Mouse (Mus musculus): ENCODE results near the gene Ipmk. TPM values are rescaled to one million over a fixed set of nuclear protein-coding genes. Genes with fewer than 3 reads are reported as not detected.

Gene Ipmk
- polyA plus RNA-seq, 1 experiment from 2014 or later: 22.0 TPM

DNA sequence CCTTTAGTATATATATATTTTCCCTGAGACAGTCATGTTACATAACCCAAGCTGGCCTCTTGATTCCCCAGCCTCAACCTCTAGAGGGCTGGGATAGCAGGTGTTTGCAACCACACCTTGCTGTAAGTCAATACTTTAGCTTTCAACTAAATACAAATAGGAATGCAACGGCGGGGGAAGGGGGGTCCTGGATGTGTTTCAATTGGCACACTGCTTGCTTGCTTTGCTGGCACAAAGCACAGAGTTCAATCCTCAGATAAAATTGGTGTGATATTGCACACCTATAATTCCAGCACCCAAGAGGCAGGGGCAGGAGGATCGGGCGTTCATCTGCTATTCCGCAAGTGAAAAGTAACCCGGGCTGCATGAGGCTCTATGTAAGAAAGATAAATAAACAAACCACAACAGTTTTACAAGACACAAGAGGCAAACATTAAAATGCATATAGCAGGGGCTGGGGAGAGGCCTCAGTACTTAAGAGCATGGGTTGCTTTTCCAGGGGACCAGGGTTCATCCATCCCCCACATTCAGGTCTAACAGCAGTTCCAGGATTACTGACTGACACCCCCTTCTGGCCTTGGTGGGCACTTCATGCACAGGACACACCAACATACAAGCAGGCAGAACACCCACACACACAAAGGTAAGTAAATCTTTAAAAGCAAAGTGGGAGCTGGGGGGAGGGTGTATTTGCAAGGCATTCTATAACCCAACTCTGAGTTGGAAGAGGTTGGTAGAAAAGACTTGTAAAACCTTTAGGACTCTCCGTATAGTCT, 5.3 kb upstream of the Ipmk start:
- 94% methylated on average over 7 of the region's 7 CpGs for WGBS
- Histone ChIP-seq H3K27me3 (ENCODE audit: control insufficient read depth, insufficient read depth, low read length) (no peaks in the 10 kb centered on the region), H3K27ac (replicated peaks; ENCODE audit: low read depth, low read length) (no peak overlapping the region), H3K9ac (replicated peaks; ENCODE audit: low read length) (no peak overlapping the region), H3K4me1 (ENCODE audit: control insufficient read depth, insufficient read depth, low read length) (peaks cover 14% of the 10 kb centered on the region), H3K4me3 (replicated peaks; ENCODE audit: low read depth, low read length) (no peak overlapping the region), H3K9me3 (ENCODE audit: control insufficient read depth, low read length) (no peaks in the 10 kb centered on the region), H3K36me3 (ENCODE audit: control insufficient read depth, insufficient read depth, low read length) (no peaks in the 10 kb centered on the region), H3K4me2 (ENCODE audit: low read length) (no peak overlapping the region)
- ATAC-seq (ENCODE audit: low FRiP score, low TSS enrichment) (no peak), DNase-seq (peak; percentile 9)

GRCm38 (mm10) chr10:71343130-71343529, 4.4 kb upstream of the Ipmk start:
- Histone ChIP-seq H3K4me2 (ENCODE audit: low read length) (peak overlapping the region; percentile 67; the same call in 1 of the 2 replicates), H3K27ac (replicated peaks; ENCODE audit: low read depth, low read length) (no peak overlapping the region), H3K27me3 (ENCODE audit: control insufficient read depth, insufficient read depth, low read length) (no peaks in the 10 kb centered on the region), H3K4me3 (replicated peaks; ENCODE audit: low read depth, low read length) (no peak overlapping the region), H3K4me1 (ENCODE audit: control insufficient read depth, insufficient read depth, low read length) (peaks cover 14% of the 10 kb centered on the region), H3K36me3 (ENCODE audit: control insufficient read depth, insufficient read depth, low read length) (no peaks in the 10 kb centered on the region), H3K9ac (replicated peaks; ENCODE audit: low read length) (no peak overlapping the region), H3K9me3 (ENCODE audit: control insufficient read depth, low read length) (no peaks in the 10 kb centered on the region)
- 93% methylated on average over 3 of the region's 3 CpGs for WGBS
- DNase-seq: no peak
- ATAC-seq (ENCODE audit: low FRiP score, low TSS enrichment): no peak

- 26% methylated on average over 14 of the region's 14 CpGs for WGBS
- Histone ChIP-seq H3K27ac (replicated peaks; ENCODE audit: low read depth, low read length) (no peak overlapping the region), H3K9me3 (ENCODE audit: control insufficient read depth, low read length) (no peaks in the 10 kb centered on the region), H3K4me2 (ENCODE audit: low read length) (peak overlapping the region; percentile 67), H3K9ac (replicated peaks; ENCODE audit: low read length) (peak overlapping the region; percentile 88; the same call in 1 of the 2 replicates), H3K4me3 (replicated peaks; ENCODE audit: low read depth, low read length) (peak overlapping the region; percentile 87), H3K36me3 (ENCODE audit: control insufficient read depth, insufficient read depth, low read length) (no peaks in the 10 kb centered on the region), H3K27me3 (ENCODE audit: control insufficient read depth, insufficient read depth, low read length) (no peaks in the 10 kb centered on the region), H3K4me1 (ENCODE audit: control insufficient read depth, insufficient read depth, low read length) (peaks cover 15% of the 10 kb centered on the region)
- DNase-seq (no peak), ATAC-seq (ENCODE audit: low FRiP score, low TSS enrichment) (no peak)
Observed at GRCm38 (mm10) chr10:71343567-71344265, 3.8 kb upstream of the Ipmk start.

DNA sequence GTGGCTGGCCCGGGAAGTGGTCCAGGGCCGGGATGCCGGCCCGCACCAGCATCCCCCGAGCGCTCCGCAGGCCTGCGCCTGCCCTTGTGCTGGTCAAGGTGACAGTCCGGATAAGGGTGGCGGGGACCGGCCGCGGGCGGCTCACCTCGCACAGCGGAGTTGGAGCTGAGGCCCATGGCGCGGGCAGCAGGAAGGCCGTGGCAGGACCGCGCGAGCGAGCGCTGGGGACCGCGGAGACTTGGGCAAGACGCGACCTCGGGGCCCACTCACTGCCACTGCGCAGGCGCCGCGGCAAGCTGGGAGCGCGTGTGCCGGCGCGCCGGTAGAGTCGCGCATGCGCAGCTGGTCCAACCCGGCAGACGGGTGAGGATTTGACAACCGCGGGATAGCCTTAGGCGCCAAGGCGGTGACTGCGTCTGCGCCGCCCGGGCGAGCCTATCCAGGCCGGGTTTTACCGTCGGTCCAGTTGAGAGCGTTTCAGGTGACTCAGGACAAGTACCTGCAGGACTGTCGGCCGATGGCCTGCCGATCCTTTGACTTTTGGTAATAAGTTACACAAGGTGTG, 2.9 kb upstream of the Ipmk start, which contains the start of gene Cisd1:
Gene Cisd1, minus strand, starts transcription at position 376 of the 565 bp plus-strand sequence.
- Histone ChIP-seq H3K4me1 (ENCODE audit: control insufficient read depth, insufficient read depth, low read length) (peaks cover 23% of the 10 kb centered on the region), H3K27me3 (ENCODE audit: control insufficient read depth, insufficient read depth, low read length) (no peaks in the 10 kb centered on the region), H3K36me3 (ENCODE audit: control insufficient read depth, insufficient read depth, low read length) (no peaks in the 10 kb centered on the region), H3K27ac (replicated peaks; ENCODE audit: low read depth, low read length) (peak within 1 kb of the TSS; percentile 71), H3K4me3 (replicated peaks; ENCODE audit: low read depth, low read length) (peak within 1 kb of the TSS; percentile 87), H3K9me3 (ENCODE audit: control insufficient read depth, low read length) (no peaks in the 10 kb centered on the region), H3K9ac (replicated peaks; ENCODE audit: low read length) (peak within 1 kb of the TSS; percentile 88), H3K4me2 (ENCODE audit: low read length) (peak within 1 kb of the TSS; percentile 67)
- ATAC-seq (ENCODE audit: low FRiP score, low TSS enrichment): peak; percentile 81
- peak; percentile 98 for DNase-seq
- WGBS: under 1% methylated on average over 60 of the region's 60 CpGs

DNA sequence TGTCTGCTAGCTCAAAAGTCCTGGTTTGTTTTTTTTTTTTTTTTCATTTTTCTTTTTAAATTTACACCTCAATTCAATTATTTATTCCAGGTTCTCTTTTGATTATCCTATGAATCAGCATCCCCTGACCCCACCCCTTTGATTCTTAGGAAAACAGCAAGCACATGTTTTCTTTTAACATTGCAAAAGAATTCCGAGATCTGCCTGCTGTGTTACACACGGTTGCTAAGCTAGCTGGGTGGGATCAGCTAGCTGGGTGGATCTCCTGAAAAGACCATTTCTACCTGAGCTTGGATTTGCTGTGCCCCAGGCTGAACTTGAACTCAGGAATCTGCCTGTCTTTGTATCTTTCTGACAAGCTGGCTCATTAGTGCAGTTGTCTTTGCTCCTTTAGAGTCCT, 1.5 kb upstream of the Ipmk start:
- Histone ChIP-seq H3K4me3 (replicated peaks; ENCODE audit: low read depth, low read length) (no peak overlapping the region), H3K4me2 (ENCODE audit: low read length) (no peak overlapping the region), H3K9me3 (ENCODE audit: control insufficient read depth, low read length) (no peaks in the 10 kb centered on the region), H3K36me3 (ENCODE audit: control insufficient read depth, insufficient read depth, low read length) (no peaks in the 10 kb centered on the region), H3K9ac (replicated peaks; ENCODE audit: low read length) (no peak overlapping the region), H3K4me1 (ENCODE audit: control insufficient read depth, insufficient read depth, low read length) (peaks cover 23% of the 10 kb centered on the region), H3K27ac (replicated peaks; ENCODE audit: low read depth, low read length) (no peak overlapping the region), H3K27me3 (ENCODE audit: control insufficient read depth, insufficient read depth, low read length) (no peaks in the 10 kb centered on the region)
- no peak for DNase-seq
- WGBS: 56% methylated on average over 2 of the region's 2 CpGs
- ATAC-seq (ENCODE audit: low FRiP score, low TSS enrichment): no peak

DNA sequence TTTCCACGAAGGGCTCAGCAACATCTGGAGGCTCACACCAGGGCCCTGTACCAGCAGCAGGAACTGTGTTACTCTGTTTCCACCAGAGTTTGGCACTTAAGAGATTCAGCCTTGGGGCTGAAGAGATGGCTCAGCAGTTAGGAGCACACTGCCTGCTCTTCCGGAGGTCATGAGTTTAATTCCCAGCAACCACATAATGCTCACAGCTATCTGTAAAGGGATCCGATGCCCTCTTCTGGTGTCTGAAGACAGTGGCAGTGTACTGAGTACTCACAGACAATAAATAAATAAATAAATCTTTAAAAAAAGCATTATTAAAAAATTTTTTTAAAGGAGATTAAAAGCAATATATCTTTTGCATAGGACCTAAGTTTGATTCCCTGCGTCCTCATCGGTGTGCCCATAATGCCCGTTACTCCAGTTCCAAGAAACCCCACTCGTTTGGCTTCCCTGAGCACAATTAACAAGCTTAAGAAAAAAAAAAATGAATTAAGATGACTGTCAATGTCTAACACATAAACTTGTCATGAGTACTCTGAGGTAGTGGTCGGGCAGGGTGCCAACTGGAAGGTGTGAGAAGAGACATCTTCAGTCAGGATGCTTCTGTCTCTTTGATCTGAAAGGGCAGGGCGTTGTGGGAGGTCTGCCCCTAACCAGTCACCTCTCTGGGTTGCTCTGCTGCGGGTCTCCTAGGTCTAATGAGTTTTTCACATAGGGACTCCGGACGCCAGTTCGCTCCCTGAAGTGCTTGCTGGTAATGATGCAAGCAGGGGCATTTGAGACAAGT, 648 bp upstream of the Ipmk start:
- Histone ChIP-seq H3K9ac (replicated peaks; ENCODE audit: low read length) (peak overlapping the region; percentile 84), H3K4me2 (ENCODE audit: low read length) (peak overlapping the region; percentile 91), H3K9me3 (ENCODE audit: control insufficient read depth, low read length) (no peaks in the 10 kb centered on the region), H3K27me3 (ENCODE audit: control insufficient read depth, insufficient read depth, low read length) (no peaks in the 10 kb centered on the region), H3K36me3 (ENCODE audit: control insufficient read depth, insufficient read depth, low read length) (0 out of 2 replicates have a peak, but pooled peaks cover 2% of the 10 kb centered on the region), H3K27ac (replicated peaks; ENCODE audit: low read depth, low read length) (peak overlapping the region; percentile 84), H3K4me1 (ENCODE audit: control insufficient read depth, insufficient read depth, low read length) (peaks cover 23% of the 10 kb centered on the region), H3K4me3 (replicated peaks; ENCODE audit: low read depth, low read length) (peak overlapping the region; percentile 85)
- no peak for ATAC-seq (ENCODE audit: low FRiP score, low TSS enrichment)
- WGBS: 10% methylated on average over 13 of the region's 13 CpGs
- peak; percentile 11 for DNase-seq

- under 1% methylated on average over 46 of the region's 48 CpGs for WGBS
Observed at GRCm38 (mm10) chr10:71347964-71348636, 537 bp downstream of the Ipmk start.

More at GRCm38 (mm10) chr10:71347964-71348636, 537 bp downstream of the Ipmk start:
- Histone ChIP-seq H3K4me1 (ENCODE audit: control insufficient read depth, insufficient read depth, low read length) (peaks cover 23% of the 10 kb centered on the region), H3K36me3 (ENCODE audit: control insufficient read depth, insufficient read depth, low read length) (0 out of 2 replicates have a peak, but pooled peaks cover 3% of the 10 kb centered on the region), H3K27ac (replicated peaks; ENCODE audit: low read depth, low read length) (peak overlapping the region; percentile 84), H3K9ac (replicated peaks; ENCODE audit: low read length) (peak overlapping the region; percentile 84), H3K9me3 (ENCODE audit: control insufficient read depth, low read length) (no peaks in the 10 kb centered on the region), H3K4me3 (replicated peaks; ENCODE audit: low read depth, low read length) (peak overlapping the region; percentile 85), H3K27me3 (ENCODE audit: control insufficient read depth, insufficient read depth, low read length) (no peaks in the 10 kb centered on the region), H3K4me2 (ENCODE audit: low read length) (peak overlapping the region; percentile 91)
- peak; percentile 66 for ATAC-seq (ENCODE audit: low FRiP score, low TSS enrichment)
- DNase-seq: peak; percentile 53
